Mouse (Mus musculus): ENCODE results near the gene Mettl13. TPM values are rescaled to one million over a fixed set of nuclear protein-coding genes. Genes with fewer than 3 reads are reported as not detected.

Mettl13 gene
- polyA plus RNA-seq, 1 experiment = 11.5 TPM

GRCm38 (mm10) chr1:162506516-162506915 lies 41.8 kb downstream of the Mettl13 start:
- TF ChIP-seq CTCF (IDR thresholded peaks at IDR 0.05; ENCODE audit: borderline replicate concordance, insufficient read depth, low read length) (no peak), POLR2A (IDR thresholded peaks at IDR 0.05; ENCODE audit: low read depth, low read length) (no peak)
- Histone ChIP-seq H3K4me1 (ENCODE audit: control insufficient read depth, insufficient read depth, low read length) (peaks cover 6% of the 10 kb centered on the region; the same call in 1 of the 2 replicates), H3K4me3 (ENCODE audit: insufficient read depth, low read length) (no peak overlapping the region), H3K27ac (ENCODE audit: insufficient read depth, low read length) (no peak overlapping the region)

- no peak for TF ChIP-seq POLR2A (IDR thresholded peaks at IDR 0.05; ENCODE audit: low read depth, low read length)
- no peak for TF ChIP-seq CTCF (IDR thresholded peaks at IDR 0.05; ENCODE audit: borderline replicate concordance, insufficient read depth, low read length)
- H3K27ac ChIP-seq (ENCODE audit: insufficient read depth, low read length) = no peak overlapping the region
Observed at GRCm38 (mm10) chr1:162505649-162506048, 42.7 kb downstream of the Mettl13 start.

More at GRCm38 (mm10) chr1:162505649-162506048, 42.7 kb downstream of the Mettl13 start:
- Histone ChIP-seq H3K4me3 (ENCODE audit: insufficient read depth, low read length) (no peak overlapping the region), H3K4me1 (ENCODE audit: control insufficient read depth, insufficient read depth, low read length) (peaks cover 6% of the 10 kb centered on the region; the same call in 1 of the 2 replicates)

Other genes starting within 250 kb of the Mettl13 start
- gene Dnm3, start 70.5 kb downstream of the Mettl13 start, polyA plus RNA-seq (2011; ENCODE audit: insufficient read length, low read depth, missing spikeins) = 9.0 and 11.7 TPM in 2 replicates
- gene Vamp4, start 22.0 kb upstream of the Mettl13 start, polyA plus RNA-seq (2011; ENCODE audit: insufficient read length, low read depth, missing spikeins) = 41.6 and 54.9 TPM in 2 replicates
- not detected in 2 replicates for gene Myoc, start 90.6 kb upstream of the Mettl13 start, polyA plus RNA-seq (2011; ENCODE audit: insufficient read length, low read depth, missing spikeins)
- gene Myocos, start 109.7 kb upstream of the Mettl13 start, polyA plus RNA-seq (2011; ENCODE audit: insufficient read length, low read depth, missing spikeins) = not detected in 2 replicates
- gene Prrc2c, start 192.0 kb upstream of the Mettl13 start, polyA plus RNA-seq (2011; ENCODE audit: insufficient read length, low read depth, missing spikeins) = 183 and 206 TPM in 2 replicates

All from embryonic fibroblast, embryonic 13.5 days (primary cell).